Mouse (Mus musculus): ENCODE results near the gene Glis2.

DNA sequence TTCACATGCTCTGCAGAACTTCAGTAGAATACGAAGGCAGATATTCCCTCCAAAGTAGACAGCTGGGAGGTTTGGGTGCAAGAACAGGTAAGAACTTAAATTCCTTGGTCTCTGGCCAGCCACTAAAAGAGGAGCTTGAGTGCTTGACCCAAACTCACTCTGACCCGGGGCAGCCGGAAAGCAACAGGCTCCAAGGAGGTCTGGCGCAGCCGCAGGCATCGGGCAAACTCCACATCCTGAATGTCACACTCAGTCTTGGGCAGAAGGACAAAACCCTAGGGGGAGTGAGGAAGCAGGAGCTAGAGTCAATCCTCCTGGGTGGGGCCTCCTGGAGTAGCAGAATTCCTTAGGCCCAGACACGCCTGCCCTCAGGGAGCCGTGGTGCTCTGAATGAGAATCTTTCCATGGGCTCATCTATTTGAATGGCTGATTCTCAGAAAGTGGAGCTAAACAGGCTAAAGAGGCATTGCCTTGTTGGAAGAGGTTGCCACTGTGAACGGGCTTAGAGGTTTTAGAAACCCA, 34.4 kb downstream of the Glis2 start:
- no peak for TF ChIP-seq CTCF (IDR thresholded peaks at IDR 0.05; ENCODE audit: low read depth)
- no peak for TF ChIP-seq EP300 (IDR thresholded peaks at IDR 0.05; ENCODE audit: low read depth)

Measured in heart, postnatal 0 days (tissue).